9 mouse cellular contexts compared by ENCODE assay signal in genomic region chr11:65107734-65108171, GRCm38 (mm10). TPM values are rescaled to one million over a fixed set of nuclear protein-coding genes. Genes with fewer than 3 reads are reported as not detected.
DNase-seq lines count a peak whose midpoint lies in the region; ATAC-seq lines count a peak whose summit lies in the region.
"Had no signal": no experiment of that assay in that cellular context is flagged by ENCODE, and none has a peak within 500 bp of the region (broad histone marks: within the 10 kb centered on the region; RNA-seq: fewer than 3 reads in every experiment).

No protein-coding gene starts in this region.

- H3K4me2 ChIP-seq in hindbrain, embryonic 13.5 days: no peak overlapping the region

- peak overlapping the region; percentile 72 for H3K27ac ChIP-seq in hindbrain, embryonic 13.5 days

- peaks cover 38% of the 10 kb centered on the region for H3K4me1 ChIP-seq in hindbrain, embryonic 13.5 days (replicated peaks)

- no peaks in the 10 kb centered on the region for H3K36me3 ChIP-seq in hindbrain, embryonic 13.5 days

- no peaks in the 10 kb centered on the region for H3K9me3 ChIP-seq in hindbrain, embryonic 13.5 days

- 55% methylated on average over 5 of the region's 5 CpGs for WGBS in hindbrain, embryonic 13.5 days

- H3K9ac ChIP-seq in hindbrain, embryonic 13.5 days: 0 out of 2 replicates have a peak overlapping the region, but pooled peaks have one; percentile 9

- DNase-seq in kidney, postnatal 10 days: peak; percentile 44
- DNase-seq in kidney, adult 11 months: no peak
- DNase-seq in adipocyte (ENCODE audit: low spot score): peak; percentile 11
- peak; percentile 58 to 66 for DNase-seq in cerebellum, adult 18-20 months
- DNase-seq in thymus, postnatal 4 days: no peak
- DNase-seq in B cell, adult 2 months: no peak

- no peak overlapping the region for H3K4me3 ChIP-seq in hindbrain, embryonic 13.5 days

- peak; percentile 76 for ATAC-seq in hindbrain, embryonic 13.5 days (ENCODE audit: low FRiP score)
- no peak for ATAC-seq in monocyte, adult 5-6 weeks (replicated peaks; ENCODE audit: insufficient number of reproducible peaks, low FRiP score, low TSS enrichment, poor library complexity, severe bottlenecking)

- no peaks in the 10 kb centered on the region for H3K27me3 ChIP-seq in hindbrain, embryonic 13.5 days

RNA-seq across cellular contexts. Expression of gene 1700086D15Rik, which starts 51.9 kb away (rescaled TPM):
- 0.30 TPM in 1 of 2 replicates, not detected in the other for polyA plus RNA-seq in hindbrain, embryonic 13.5 days (2015; fragmentation: Nextera tagmentation; extraction: Ambion mirVana)
- total RNA-seq in monocyte, adult 5-6 weeks (2017): not detected in 3 replicates
- total RNA-seq: neutrophil, adult 5-6 weeks had no signal

RNA-seq across cellular contexts. Expression of gene Arhgap44, which starts 55.0 kb away (rescaled TPM):
- polyA plus RNA-seq in hindbrain, embryonic 13.5 days (2015; fragmentation: Nextera tagmentation; extraction: Ambion mirVana): 9.3 and 9.9 TPM in 2 replicates
- not detected in 3 replicates for total RNA-seq in monocyte, adult 5-6 weeks (2017)
- total RNA-seq: neutrophil, adult 5-6 weeks had no signal

Comparison
In these comparisons a context has a peak if more than half of its experiments do, and no peak if none do; other contexts are left out.
1. DNase-seq: peak in kidney, postnatal 10 days (single experiment), adipocyte (single experiment) and cerebellum, adult 18-20 months (2 of 2); none in kidney, adult 11 months (single experiment), thymus, postnatal 4 days (single experiment) and B cell, adult 2 months (0 of 2).